Mouse (Mus musculus): ENCODE results near the gene Fbxo34. TPM values are rescaled to one million over a fixed set of nuclear protein-coding genes. Genes with fewer than 3 reads are reported as not detected.
"Not testable (repeated sequence)": the region's sequence is repeated elsewhere in the genome, so short reads cannot be mapped to it uniquely, and the experiment has no call there.

Gene Fbxo34
- total and polyA plus RNA-seq, 3 experiments: 13.1 to 37.0 (median 18.2) TPM

DNA sequence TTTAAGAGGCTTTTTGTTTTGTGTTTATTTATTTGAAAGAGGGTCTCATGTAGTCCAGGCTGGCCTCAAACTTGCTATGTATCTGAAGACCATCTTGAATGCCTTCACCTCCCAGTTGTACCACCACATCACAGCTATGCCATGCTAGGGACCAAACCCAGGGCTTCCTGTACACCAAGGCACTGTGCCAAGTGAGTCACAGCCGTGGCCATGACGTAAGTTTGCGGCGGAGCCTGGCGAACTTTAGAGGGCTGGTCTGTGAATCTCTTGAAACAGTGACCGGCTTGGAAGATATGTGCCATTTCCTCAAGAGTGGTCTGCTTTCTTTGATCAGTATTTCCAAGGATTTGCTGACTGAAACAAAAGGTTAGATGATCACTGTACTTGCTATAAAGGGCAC is 68.4 kb downstream of the Fbxo34 start:
- peak; percentile 91 for DNase-seq

DNA sequence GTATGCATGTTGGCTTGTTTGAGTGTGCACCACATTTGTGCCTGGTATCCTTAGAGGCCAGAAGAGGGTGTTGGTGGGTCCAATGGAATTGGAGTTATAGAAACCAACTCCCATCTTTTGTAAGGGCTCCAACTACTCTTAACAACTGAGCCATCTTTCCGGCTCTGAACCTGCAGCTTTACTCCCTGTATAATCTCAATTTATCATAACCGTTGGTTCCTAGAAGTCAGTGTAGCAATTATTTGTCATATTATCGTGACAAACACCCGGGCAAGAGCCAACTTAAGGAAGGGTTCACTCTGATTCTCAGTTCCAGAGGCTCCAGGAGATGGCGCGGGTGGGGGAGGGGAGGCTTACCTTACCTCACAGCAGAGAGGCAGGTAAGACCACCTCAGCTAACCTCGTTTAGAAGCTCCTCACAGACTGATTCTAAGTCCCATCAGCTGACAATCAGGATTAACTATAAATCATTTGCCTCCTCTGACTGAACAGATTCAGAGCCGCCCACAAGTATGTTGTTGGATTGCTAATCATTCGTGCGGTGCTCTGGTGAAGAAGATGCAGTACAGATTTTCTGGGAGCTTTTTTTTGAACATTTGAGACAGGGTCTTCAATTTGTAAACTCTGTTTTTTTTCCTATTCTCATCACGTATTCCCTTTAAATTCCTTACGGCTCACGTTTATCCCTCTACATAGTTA is 70.7 kb downstream of the Fbxo34 start:
- no peak for DNase-seq

DNA sequence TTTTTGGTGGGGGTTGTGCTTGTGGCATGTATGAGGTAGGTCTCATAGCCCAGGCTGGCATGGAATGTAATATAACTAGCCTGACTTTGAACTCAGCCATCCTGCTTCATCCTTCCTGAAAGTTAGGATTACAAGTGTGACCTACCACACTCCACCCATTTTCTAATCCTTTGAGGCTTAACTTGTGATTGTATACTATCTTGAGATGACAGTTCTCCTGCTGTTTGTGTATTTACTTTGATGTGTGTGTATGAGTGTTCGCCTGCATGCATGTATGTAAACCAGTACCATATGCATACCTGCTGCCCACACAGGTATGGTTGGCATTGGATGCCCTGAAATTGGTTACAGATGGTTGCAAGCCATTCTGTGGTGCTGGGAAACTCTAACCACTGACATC is 71.4 kb downstream of the Fbxo34 start:
- DNase-seq: no peak

DNA sequence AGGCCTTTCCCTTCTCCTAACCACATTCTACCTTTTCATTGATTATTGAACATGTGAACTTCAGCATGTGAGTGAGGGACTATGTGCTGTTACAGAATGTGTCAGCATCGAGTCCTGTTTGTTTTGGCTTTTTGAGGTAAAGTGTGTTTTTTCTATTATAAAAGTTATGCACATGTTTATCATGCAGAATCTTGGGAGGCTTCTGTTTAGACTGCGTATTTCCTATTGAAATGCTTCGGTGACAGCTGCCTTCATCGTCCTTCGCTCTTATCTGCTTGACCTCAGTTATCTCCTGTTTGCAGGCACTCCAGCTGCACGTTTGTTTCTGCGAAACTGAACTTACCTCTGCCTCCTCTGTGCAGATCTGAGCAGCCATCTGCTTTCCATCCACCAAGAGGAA is 72.1 kb downstream of the Fbxo34 start:
- peak; percentile 23 for DNase-seq

DNA sequence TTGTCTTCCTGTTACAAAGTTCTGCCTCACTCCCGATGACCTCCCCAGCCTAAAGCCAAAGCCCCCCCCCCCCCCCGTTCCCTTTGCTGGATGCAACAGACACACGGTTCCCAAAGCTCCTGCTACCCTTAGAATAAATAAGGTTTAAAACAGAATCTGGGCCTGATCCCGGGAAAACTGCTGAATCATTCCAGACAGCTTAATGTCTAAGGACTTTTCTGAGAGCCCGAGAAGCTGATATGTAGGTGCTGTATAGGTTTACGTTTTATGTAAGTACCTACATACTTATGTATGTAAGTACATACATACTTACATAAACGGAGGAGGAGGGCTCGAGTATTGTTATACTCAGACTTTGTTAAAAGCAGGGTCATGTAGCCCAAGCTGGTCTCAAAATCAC is 75.2 kb downstream of the Fbxo34 start:
- DNase-seq: no peak

DNA sequence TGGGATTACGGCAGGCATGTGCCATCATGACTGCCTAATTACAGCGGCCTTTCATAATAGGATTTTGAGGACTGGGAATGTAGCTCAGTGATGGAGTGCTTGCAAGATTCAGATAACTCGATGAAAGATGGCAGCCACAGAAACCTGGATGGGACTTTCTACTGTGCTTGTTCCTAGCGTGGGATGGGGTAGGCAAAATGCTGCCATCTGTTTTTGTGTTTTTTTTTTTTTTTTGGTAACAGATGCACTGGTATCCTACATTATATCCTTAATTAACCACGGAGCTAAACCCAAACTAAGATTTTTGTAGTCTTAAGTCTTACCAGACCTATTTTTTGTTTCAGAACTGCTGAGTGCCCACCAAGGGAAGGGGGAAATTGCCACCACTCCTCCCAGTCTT is 75.6 kb downstream of the Fbxo34 start:
- no peak for DNase-seq

DNA sequence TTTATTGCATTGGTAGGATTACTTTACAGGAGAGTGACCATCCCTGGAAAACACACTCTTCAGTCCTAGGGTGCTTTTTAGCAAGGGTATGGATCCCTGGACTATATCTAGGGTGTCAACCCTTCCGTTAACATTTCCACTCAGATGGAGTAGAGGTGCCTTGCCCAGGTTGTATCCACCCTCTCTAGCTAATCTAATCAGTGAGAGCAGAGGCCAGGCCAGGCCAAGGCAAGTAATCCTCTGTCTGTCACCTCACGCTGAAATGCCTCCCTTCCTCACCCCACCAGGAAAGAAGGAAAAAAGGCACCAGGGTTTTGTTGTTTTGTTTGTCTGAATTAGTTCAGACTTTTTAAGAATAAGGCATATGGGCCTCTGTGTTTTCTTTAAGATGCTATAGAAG is 77.6 kb downstream of the Fbxo34 start:
- no peak for DNase-seq

DNA sequence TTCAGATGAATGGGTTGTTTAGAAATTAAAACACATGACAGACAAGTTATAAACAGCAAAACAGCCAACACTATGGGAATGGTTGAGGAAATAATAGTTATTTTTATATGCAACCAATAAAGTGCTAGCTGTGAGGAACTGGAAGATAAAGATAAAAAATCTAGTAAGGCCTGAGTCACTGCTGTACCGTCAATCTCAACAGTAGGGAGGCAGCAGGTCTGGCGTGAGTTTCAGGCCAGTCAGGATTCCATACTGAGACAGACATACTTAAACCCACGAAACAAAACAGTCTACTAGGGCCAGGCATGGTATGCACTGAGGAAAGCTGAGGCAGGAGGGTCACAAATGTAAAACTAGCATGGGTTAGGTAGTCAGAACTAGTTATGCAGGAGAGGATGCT is 78.1 kb downstream of the Fbxo34 start:
- no peak for DNase-seq

DNA sequence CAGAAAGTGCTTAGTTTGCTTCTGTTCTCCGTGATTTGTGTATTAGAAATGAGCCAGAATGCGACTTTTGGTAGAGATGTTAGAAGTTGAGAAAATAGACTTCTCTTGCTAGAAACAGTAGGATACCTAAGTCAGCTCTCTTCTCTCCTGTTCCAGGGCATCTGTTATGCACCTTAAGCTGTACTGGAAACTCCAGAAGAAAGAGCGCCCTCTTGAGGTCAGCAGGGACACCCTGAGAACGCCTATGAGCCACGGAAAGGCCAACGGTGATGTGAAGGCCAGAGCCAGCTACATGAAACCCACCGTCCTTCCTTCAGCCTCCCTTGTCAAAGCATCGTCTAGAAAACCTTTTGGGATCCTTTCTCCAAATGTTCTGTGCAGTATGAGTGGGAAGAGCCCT is 78.8 kb downstream of the Fbxo34 start:
- DNase-seq: peak; percentile 63

DNA sequence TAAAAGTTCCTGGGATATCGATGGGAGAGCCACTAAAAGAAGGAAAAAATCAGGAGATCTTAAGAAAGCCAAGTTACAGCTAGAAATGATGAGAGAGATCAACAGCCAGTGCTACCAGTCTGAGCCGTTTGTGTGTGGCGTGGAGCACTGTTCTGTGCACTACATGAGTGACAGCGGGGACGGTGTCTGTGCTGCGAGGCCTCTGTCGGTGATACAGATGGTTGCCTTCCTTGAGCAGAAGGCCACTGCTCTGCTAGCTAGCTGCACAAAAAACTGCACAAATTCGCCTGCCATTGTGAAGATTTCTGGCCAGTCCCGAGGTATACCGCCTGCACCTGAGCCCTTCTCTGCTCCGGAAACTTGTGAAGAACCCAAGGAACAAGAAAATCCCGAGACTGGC is 79.4 kb downstream of the Fbxo34 start:
- DNase-seq: not testable (repeated sequence)

DNA sequence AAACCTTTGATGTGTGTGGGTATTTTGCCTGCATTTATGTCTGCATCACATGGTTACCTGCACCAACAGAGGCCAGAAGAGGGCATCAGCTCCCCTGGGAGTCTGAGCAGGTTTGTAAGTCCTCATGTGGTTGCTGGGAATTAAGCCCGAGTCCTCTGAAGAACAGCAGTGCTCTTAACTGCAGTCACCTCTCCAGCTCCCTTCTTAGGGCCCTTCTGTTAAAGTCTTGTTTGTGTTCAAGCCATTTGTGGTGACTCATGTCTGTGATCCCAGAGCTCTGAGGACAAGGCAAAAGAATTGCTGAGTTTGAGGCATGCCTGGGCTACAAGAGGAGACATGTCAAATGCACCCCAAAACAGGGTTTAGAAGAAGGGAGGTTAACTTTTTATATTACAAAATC is 82.3 kb downstream of the Fbxo34 start:
- peak; percentile 38 for DNase-seq

DNA sequence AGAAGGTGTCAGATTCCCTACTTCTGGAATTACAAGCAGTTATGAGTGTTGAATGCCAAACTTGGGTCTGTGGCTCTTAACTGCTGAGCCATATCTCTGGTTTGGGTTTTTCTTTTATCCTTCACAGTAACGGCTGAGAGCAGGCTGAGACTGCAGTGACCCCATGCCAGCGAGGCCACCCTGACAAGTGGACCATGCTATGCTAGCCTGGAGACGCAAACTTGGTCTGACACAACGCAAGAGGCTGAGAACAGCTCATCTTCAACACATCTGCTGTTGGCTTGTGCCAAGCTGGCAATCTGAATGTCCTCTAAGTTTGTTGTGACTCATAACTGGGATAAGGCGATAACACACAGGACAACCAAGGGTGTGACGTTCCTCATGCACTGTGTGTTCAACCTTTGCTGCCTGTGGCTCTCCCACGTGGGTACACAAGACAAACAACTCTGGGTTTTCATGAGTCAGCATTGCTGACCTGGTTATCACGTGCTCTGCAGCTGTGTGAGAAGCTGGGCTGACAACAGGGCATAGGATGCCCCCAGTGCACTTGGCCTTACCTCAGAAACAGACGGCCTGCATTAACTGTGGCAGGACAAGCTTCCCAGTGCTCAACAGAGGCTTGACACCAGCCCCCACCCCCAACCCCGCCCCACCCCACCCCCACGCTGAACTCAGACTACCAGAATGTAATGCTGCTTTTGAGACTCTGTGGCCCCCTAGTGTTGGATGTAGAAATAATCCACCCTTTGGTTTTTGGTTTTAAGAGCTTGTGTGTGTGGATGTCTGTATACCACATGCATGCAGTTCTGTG is 83.3 kb downstream of the Fbxo34 start:
- peak; percentile 82 for DNase-seq

DNA sequence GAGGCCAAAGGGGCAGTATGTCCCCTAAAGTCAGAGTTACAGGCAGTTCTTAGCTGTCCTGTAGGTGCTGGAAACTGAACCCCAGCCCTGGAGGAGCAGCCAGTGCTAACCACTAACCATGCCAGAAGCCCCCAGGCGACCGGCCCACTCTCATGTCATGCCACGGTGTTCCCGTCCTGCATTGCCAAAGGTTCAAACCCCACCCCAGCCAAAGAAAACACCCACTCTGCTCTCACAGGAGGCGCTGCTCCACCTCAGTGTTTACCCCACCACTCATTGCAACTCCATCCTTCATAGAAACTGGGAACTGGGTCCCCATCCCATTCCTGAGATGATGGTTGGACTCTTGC is 83.9 kb downstream of the Fbxo34 start:
- no peak for DNase-seq

DNA sequence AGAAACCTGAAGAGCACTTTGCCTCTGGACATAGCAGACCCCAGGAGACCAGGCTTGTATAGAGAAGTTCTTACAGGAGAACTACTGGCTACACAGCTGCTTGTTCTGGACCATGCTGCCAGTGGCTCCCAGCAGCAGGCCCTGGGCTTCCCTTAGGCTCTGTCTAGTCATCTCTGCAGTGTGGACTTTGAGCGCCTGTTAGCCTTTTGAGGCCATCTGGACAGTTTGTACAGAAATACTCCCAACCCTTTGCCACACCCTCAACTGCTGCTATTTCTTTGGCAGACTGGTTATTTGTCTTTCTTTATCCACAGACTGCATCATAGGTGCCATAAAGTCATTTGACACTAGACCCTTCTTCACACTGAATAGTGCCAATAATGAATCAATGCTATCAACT is 84.9 kb downstream of the Fbxo34 start:
- DNase-seq: no peak

DNA sequence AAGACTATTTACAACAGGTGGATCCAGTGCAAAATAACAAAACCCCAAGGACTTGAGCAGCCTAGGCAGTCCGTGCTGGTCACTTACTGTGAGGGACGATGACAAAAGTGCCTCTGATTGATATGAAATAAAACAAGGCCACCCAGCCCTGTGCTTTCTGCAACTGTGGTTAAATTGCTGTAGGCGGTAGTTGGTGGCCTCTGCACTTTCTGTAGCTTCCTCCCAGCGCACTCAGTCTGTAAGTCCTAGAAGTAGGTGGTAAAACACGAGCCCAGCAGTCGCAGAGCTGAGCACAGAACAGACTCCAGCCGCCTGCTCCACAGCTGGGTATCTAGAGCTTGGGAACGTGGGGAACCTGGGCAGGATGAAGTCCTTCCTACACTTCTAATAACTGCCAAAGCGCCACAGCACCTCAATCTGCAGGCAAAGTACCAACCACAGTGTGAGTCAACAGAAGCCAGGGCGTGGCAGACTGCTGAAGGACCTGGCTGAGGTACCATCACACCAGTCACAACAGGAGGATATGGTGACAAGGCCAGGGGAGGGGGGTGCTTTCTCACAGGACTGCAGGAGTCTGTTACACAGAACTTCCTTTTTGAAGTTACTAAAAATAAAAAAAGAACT is 91.2 kb downstream of the Fbxo34 start:
- DNase-seq: peak; percentile 9

DNA sequence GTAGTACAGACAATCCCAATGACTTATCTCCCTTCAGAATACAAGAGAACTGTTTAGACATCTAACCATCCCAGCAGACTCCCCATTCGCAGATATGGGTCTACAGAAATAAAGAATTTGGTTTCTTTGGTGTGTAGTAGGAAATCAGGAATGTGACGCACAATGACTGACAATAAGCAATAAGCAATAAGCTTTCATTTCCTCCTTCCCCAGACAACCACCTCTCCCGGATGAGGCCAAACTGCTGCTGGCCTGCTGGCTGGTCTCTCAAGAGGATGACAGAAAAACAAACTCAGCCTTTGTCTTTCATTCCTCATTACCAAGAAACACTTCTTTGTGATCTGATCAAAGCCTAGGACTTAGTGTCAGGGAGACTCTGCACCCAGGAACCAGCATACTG is 92.1 kb downstream of the Fbxo34 start:
- DNase-seq: no peak

DNA sequence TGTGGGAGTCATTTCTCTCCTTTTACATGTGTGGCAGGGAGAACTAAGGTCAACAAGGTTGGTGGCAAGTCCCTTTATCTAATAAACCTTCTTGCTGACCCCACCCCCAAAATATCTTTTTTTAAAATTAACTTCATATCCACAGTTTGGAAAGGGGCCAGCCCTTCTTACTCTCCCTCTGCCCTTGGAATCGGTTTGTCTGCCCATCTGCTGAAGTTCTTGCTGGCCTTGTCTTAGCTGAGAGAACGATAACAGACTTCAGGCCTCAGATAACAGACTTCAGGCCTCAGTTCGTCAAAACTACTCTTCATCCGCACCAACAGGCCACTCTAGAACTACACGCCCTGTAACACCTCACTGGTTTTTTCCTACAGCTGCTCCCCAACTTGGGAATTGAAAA is 94.1 kb downstream of the Fbxo34 start:
- no peak for DNase-seq

DNA sequence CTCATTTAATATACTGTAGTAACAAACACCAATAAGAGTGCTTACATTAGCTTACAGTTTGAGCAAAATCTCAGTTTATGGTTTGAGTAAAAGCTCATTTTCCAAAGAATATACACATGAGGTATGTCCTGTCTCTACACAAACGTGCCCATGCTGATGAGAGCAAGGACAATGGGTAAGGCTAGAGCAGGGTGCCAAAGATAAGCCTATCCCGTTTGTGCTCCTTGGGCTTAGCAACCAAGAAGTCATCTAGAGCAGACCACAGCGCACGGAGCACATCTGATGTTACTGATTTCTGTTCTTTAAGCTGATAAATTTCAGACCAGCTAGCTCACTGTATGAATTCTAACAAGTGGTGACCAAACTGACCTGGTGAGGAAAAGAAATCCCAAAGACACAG is 94.7 kb downstream of the Fbxo34 start:
- DNase-seq: no peak

DNA sequence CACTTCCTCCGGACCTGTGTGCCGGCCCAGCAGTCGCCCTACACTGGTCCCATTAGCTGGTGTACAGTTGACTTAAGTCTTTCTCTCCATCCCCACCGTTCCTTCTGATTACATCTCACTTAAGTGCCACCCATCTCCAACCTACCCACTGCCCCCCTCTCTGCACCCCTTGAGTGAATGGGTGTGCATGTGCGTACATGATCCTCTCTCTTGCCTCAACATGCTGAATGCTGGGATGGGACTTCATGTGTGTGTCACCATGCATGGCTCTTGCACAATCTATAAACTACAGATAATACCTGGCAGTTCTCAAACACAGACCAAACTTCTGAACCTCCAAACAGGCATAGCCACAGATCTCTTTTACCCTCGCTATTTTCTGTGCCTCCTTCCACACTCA is 101.4 kb downstream of the Fbxo34 start:
- DNase-seq: no peak

DNA sequence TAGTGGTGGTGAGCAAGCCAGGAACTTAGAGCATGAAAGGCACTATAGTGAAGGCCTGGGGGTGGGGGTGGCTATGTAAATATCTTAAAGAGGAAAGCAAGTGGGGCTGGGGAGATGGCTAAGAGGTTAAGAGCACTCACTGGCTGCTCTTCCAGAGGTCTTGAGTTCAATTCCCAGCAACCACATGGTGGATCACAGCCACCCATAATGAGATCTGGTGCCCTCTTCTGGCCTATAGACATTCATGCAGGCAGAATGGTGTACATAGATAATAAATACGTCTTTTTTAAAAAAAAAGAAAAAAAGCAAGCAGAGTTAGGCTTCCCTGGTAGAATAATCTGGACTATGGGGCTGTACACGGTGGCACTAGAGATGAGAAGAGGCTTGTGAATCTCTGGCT is 103.2 kb downstream of the Fbxo34 start:
- no peak for DNase-seq

DNA sequence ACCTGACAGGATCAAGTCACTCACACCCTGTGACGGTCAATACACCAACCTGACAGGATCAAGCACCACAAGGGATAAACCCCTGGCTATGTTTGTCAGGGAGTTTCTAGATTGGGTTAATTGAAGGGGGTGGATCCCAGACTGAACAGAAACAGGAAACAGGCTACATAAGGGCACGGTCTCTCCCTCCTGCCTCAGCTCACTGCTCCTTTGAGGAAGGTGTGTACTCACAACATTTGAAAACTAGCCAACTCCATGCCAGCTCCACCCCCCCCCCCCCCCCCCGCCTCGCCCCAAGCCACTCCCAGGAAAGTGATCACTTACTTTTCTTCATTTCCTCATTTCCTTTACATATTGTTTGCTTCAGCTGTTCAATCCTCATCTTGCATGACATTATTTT is 104.0 kb downstream of the Fbxo34 start:
- no peak for DNase-seq

DNA sequence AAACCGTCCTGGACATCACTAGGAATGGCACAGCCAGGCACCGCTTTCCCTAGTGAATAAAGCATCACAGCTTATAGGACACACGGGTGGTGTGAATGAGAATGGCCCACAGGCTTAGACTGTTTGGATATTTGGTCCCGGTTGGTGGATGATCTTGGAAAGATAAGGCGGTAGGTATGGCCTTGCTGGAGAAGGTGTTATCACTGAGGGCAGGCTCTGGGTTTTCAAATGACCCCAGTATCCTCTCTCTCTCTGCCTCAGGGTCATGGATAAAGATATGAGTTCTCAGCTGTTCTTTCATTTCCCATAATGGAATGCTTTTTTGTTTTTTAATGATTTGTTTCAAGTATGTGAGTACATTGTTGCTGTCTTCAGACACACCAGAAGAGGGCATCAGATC is 105.0 kb downstream of the Fbxo34 start:
- no peak for DNase-seq

DNA sequence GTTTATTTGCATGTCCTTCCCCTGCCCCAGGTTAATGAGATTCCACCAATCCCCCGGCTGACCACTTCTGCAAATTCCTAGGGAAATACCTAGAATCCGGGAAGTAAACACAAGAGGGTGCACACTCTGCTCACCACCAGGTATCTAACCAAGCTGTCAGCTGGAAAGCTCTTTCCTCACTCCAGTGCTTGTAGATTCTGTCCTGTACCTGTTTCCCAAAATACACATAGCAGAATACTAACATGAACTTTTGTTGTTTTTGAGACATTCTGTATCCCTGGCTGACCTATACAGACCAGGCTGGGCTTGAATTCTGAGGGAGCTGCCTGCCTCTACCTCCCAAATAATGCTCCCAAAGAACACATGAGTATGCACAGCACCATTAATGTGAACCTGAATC is 110.5 kb downstream of the Fbxo34 start:
- DNase-seq: no peak

DNA sequence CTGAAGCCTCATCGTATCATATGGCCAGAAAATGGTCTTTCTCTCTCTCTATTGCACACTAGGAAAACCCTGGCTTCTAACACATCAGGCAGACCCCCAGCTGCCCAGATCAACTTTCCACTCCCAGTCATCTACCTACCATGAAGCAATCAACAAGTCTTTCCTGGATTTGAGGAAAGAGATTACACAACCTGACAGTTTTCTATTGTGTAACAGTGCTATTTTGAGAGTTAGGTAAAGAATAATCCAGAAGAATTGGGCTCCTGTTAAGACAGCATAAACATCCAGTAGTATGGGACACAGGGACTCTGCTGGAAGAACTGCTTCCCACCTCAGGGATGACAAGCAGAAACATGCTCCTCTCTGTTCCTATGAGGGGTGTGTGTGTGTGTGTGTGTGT is 112.3 kb downstream of the Fbxo34 start:
- DNase-seq: no peak
